Mouse (Mus musculus): Measurements from ENCODE around the gene Tnn.

The Tnn gene

DNA sequence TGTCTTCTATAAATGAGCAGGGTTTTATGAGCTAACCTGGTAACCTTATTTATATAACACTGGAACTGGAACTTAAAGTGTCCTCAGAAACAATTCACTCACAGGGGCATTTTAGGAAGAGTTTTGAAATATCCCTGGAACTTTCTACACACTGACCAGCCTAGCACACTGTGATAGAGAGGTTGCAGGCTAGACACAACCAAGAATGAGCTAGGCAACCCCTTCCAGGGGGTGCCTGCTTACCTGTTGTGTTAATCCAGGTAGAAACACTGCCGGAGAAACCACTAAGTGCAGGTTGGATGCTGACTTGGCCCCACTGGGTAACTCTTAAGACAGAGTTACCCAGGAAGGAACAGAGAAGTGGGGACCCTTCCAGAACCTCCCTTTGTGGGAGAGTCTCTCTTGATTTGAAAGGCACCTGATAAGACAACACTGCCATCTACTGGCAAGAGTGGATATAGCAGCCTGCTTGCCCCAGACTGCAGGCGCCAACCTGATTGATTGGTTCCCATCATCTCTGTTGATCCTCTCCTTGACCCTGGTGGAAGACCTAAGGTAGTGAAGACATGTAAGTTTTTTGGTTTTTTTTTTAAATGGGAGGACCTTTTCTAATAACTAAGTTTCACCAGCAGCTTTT lies 72.5 kb downstream of the Tnn start:
- DNase-seq (ENCODE audit: low spot score) = peak; percentile 85

DNA sequence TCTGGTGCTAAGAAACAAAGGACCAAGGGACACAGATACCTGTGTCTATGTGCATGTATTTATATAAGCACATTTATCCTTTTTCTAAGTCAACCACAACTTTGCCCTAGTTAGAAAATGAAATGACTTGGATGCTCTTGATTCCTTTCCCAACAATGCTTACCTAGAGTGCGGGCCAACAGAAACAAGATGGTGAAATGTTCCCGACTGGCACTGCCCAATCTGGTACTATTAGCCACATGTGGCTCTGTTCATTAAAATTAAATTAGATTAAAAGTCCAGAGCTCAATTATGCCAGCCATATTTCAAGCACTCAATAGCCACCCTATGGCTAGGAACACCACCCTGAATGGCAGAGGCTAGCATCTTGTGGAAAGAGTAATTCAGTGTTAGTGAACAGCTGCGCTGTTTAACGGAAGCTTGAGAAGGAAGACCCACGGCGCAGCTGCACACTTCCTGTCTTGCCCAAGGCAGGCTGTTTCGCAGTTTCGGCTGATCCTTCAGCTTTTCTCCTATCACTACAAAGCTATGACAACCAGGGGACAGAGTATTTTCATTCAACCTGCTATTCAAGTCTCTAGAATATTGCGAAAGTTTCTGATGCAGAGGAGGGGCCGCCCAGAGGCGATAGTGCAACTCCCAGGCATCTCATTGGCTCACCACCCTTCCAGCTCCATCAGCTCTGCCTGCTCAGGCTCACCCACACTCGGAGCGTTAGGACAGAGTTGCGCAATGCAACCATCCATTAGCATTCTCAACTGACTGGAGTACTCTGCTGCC lies 74.3 kb downstream of the Tnn start:
- DNase-seq (ENCODE audit: low spot score) = peak; percentile 23

DNA sequence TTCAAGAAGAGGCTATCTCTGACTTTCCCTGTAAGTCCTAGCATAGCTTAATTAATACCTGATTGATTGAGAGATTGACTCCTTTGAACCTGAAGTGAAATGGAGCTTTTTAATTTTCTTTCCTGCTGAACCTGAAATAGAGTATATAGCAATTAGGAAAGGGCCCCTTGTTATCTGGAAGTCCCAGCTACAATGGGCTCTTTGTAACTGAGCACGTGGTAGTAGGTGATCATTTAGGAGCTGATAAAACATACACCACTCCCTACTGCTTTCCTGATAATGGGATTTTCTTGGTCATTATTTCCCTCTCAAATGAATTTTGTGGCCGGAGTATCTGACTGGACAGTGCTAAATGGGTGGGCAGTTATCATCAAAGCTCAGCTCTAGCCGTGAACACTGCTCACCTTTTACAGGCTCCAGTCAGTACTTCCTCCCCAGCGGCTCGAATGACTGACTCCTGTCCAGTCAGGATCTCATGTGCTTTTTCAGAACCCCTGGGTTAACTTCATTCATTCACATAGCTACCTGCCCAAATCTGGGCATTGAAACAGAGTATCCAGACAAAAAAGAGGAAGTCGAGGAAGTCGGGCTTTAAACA lies 88.7 kb downstream of the Tnn start:
- DNase-seq (ENCODE audit: low spot score) = no peak

DNA sequence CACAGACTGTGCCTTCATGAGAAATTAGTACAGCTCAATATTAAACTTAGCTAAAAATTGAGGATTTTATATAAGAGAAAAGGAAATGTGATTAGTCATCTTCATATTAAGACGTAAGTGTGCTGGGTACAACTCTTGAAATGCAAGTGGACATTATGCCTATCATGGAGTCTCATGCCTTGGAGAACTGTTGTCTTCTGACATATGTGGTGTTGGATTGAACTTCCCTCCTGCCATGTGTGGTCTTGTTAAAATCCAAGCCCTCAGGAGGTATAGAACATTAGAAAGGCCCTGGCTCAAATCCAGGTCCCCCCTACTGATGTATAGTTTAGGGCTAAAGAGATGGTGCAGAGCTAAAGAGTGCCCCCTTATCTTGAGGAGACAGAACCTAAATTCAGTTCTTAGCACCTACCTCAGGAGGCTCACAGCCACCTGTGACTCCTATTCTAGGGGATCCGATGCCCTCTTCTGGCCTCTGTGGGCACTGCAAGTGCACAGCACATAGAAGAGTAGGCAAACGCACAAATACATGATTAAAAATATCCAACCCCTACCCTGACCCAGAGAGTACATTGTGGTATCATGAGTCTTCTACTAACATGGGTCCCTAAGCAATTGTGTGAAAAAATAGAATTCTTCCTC lies 91.5 kb downstream of the Tnn start:
- no peak for DNase-seq (ENCODE audit: low spot score)

DNA sequence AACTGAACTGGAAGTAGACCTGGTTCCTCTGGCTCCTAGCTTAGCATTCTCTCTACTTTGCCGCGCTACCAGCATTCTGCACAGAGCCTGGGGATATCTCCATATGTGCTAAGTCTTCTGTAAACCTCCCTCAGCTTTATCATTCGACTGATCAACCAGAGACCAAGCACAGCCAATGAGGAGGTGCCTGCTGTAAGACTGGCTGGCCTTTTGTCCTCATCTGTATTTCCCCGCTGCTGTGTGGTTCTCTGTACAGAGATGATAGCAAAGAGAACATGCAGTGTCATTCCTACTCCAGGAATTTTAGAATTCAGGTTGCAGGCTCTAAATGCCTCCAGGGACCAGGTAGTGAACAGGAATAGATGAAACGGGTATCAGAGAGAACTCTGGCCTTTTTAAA lies 92.1 kb downstream of the Tnn start:
- DNase-seq (ENCODE audit: low spot score) = no peak

DNA sequence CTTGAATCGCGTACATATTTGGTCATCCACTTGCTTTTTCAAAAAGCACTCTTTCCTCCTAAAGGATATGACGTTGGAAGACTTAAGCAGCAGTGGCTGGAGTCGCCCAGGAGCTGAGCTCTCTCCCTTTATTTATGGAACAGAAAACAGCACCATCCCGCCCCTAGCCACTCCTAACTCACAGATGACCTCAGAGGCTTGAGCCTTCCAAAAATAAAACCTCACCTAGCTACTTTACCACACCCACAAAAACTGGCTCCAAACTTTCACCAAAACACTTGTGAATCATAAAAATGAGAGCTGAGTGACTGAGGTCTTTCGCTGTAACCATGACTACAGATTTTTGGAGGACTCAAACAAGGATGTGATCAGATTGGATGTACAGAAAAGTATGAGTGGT lies 92.8 kb downstream of the Tnn start:
- no peak for DNase-seq (ENCODE audit: low spot score)

DNA sequence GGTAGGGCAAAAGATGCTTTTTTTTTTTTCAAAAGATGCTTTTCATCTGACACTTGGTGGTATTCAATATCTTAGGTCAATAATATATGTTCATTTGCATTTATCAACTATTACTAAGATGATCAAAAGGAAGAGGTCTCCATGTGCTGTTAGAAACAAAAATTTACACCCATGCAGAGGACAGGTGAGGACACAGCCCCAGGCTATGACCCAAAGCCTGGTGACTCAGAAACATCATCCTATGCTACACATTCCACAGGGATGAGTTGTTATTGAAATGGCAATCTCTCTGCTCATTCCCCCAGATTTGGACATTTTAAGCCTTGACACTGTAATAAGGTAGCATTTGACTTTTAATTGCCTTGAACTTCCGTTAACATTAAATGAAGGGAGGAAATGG lies 93.5 kb downstream of the Tnn start:
- DNase-seq (ENCODE audit: low spot score) = no peak

DNA sequence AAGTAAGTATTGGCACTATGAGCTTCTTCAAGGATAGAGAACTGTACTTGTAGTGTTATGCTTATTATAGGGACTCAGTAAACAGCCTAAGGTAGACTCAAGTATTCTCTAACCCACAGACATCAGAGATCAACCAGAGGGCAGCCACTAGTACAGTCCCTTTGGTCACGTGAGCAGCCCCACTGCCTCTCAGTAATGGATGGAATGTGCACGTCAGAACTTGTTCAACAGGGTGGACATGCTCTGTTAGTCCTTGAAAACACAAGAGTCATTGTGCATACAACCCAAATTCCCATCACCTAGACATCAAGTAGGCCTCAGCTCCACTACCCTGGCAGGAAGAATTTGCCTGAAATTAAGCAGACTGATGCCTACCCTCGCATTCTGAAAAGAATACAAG lies 95.7 kb downstream of the Tnn start:
- peak; percentile 30 for DNase-seq (ENCODE audit: low spot score)

DNA sequence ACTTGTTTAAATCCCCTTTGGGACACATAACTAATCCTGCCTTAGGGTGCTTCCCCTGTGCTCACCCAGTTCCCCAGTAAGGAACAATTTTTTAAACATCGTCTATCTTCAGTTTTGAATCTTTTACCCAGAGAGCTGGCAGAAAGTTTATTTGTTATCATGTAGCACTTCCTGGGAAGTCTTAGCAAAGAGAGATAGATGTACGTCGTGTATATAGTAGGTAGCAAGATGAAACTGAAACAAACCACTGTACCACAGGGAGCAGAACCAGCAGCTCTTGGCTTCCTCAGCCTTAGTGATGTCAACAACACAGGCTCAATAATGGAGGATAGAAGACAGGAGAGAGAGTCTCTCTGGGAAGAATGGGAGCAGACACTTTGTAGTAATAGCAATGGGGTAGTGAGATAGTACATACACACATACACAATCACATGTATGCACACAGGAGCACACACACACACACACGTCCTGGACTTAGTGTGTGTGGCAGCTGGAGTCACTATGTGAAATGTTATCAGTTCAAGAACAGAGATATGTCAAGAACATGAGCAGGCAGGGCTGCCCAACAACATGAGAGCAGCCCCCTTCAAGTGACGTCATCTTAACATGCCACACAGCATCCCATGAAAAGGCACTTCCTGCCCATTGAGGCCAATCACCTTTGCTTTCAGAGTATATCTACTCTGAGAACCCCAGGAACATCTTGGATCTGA lies 98.9 kb downstream of the Tnn start:
- no peak for DNase-seq (ENCODE audit: low spot score)

DNA sequence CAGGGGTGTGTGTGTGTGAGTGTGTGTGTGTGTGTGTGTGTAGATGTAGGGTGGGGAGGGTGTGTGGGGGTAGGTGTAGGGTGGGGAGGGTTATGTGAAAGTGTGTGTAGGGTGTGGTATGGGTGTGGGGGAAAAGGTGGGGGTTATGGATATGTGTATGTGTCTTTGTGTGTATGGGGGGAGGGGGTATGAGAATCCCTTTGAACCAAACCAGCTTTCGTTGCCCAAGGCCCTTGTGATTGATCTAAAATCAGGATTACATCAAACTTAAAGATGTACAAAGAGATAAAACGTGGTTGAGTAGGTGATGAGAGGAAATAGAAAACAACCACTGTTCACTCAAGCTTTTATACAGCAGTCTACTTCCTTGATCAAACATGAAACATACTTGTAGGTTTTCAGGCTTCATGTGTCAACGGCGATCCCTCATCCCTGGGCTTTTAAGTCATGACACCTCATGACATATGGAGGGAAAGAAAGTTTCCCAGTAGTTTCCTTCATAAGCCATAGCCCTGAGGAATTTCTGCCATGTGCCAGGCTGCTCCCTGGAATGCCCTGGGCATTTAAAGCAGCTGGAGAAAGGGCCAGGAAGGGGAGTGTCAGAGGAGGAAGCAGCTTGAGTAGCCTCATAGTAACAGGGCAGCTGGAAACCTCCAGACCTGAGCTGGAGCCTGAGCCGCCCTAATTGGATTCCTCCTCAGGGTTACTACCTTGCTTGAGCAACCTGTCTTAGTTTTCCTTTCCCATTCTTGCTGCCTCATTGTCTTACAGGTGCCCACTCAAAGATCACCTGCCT lies 99.7 kb downstream of the Tnn start:
- DNase-seq (ENCODE audit: low spot score) = no peak

DNA sequence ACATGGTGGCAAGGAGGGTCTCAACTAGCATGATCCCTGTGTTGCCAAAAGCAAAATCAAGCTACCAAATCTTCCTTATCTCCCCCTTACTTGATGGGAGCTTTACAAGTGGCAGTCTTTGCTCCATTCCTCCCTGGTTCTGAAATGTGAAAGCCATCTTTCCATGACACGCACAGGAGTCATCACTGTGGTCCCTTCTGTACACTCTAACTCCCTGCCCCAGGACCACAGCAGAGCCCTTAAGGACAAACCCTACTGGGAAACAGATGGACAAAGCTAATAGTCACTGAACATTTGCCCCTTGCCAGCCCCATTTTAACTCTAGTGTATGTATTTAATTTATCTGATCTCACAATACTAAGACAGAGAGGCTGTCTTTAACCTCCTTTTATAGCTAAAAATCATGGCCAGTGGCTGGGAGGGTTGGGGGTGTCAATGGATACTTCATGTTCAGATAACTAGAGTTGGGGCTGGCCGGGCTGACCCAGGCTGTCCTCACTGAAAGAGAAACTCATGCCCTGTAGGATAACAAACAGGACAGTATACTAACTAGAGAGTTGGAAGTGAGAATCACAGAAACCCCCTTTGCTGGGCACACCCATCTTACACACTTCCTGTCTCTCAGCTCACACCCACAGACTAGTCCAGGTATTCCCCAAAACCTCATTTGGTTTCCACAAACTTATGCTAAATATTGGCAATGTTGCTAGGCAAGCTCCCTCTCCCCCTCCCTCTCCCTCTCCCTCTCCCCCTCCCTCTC lies 100.6 kb downstream of the Tnn start:
- no peak for DNase-seq (ENCODE audit: low spot score)

DNA sequence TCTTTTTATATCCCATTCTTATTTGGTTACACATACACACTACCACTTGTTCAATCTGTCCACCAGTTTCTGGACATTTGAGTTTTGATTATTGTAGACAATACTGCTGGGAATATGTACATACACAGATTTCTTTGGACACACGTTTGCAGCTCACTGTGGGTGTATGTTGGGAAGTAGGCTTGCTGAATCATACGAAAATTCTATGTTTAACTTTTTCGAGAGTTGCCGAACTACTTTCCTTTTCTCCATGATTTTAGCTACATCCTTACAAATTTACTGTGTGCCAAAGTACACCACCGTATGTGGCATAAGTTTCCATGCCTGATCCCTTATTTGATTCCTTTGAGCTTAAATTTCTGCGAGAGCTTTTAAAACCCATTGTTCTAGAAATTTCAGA lies 102.5 kb downstream of the Tnn start:
- DNase-seq (ENCODE audit: low spot score) = no peak

DNA sequence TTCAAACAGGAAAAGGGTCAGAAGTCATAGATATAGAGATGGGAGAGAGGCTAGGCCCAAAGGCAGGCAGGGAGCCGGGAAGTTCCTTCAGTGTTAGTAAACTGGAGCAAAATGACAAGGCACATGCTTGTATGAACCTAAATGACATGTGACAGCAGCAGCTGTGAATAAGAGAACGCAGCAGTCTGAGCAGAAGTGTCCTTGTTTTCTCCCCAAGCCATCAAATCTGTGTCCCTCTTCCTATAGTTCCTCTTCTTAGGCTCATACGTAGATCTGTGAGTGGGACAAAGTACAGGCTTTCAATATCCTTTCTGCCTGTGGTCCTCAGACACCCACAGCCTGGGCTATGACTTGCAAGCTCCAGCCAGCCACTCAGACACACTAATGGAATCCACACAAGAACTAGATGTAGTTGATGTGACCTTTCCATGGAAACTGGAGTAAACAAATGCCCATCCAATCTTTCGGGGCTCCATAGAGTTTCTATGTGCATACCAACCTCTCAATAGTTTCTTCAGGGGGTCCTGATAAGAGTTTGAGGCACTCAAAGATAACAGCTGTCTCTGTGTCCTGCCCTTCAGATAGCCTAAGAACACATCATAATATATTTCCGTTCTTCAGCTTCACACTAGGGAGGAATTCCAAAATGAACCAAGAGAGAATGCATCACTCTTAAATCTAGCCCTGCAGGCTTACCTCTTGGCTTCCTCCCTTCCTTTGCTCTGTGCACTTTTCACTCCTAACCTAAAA lies 104.1 kb downstream of the Tnn start:
- DNase-seq (ENCODE audit: low spot score) = no peak

DNA sequence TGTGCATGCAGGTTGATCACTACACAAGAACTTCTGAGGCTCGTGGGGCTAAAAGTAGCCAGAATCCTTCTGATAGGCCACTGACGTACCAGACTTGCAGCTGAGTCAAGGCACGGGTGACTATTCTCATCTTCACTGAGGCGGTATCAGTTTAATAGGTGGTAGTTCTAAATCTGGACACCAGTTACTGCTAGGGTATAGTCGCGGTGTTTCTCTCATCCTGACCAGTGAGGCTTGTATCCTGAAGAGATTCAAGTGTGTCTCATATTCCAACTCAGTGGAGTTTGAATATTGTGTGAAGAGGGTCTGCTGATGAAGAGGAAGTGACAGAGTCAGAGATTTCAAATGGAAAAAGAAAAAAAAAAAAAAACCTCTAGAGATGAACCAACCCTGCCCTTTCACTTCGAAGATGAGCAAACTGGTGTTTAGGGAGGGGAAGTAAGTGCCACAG lies 105.9 kb downstream of the Tnn start:
- DNase-seq (ENCODE audit: low spot score) = no peak

DNA sequence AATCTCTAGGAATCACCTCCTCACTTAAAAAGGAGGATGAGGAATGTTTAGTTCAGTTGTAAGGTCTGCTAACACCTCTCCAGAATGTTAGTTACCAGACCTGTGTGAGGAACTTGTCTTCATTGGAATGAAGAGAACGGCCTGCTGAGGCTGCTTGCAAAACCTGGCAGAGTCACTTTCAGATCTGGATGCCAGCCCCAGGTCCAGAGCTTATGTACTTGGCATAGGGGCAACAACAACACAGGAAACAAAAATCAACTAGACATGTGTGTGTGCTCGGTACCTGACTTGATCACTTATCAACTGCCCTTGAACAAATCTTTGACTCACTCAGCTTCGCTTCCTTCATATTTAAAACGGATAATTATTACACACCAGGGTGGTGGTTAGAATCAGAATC lies 106.6 kb downstream of the Tnn start:
- DNase-seq (ENCODE audit: low spot score) = no peak

DNA sequence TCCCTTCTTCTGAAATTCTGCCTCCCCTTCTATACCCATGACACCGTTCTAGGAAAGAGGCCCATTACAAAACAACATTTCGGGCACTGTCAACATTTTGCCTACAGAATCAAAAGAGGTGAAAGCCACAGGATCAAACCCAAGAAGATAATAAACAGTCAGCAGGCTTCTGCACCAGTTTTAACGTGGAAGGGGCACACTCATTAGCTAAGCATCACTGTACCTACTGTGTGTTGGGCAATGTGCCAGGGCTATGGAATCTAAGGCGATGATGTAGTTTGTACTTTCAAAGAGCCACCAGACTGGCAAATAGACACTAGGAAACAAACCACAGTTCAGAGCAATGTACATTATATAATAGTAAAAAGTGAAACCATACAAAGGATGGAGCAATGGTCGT lies 107.4 kb downstream of the Tnn start:
- DNase-seq (ENCODE audit: low spot score) = no peak

DNA sequence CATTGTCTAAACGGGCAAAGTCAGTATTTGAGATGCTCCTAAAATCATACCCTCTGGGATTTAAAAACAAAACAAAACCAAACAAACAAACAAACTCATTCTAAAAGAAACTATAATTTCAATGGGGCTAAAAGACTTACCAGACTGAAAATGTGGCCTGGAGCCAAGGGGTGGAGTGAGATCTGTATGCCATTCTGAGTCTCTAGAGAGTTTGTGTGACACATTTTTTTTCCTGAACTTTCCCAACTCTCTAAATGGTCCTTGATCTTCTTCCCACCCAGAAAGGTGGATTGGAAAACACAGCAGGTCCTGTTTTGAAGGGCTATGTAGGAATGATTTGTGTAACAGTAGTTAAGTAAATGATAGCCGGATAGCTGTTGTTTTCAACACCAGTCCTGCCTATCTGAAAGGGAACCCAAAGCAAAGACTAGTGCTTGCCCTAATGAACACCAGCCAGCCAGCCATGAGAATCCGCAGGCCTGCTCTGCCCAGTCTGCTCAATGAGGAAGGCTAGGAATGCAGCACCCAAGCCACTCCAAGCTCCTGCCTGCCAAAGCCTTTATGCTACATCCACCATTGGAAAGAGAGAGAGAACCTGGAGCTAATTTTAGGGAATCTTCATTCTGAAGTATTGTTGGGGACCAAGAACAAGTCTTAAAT lies 108.2 kb downstream of the Tnn start:
- no peak for DNase-seq (ENCODE audit: low spot score)

DNA sequence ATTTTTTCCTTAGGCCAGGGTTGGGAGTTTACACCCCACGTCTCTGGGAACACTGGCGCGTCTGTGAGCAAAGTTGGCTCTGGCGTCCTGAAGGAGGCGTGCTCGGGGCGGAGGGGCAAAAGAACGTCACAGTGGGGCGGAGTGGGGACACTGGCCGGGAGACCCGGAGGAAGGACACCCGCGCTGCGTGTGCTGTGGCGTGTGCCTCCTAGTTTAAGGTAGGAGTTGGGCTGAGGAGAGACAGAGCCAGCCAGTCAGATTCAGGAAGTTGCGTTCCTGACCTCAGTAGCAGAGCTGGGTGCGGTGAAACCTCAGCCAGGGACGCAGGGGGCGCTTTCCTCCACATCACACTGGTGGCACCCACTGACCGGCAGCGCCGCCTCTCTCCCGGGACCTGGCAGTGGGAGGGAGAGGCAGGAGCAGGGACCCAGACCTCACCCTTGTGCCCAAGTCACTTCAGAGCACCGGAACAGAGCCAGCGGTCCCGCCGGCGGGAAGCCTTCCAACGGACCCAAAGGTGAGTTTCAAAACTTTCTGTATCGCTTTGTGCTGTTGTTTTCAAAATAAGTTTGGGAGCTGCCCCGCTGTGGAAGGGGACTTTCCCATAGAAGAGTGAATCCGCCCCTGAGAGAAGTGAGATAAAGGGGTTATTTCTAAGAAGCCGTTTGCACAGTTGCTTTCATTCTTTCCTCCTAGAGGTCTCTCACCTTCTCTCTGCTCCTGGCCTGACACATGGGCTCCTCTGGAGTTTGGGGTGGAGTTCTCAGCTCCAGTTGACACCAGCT lies 109.0 kb downstream of the Tnn start, which contains the start of gene 4930523C07Rik:
Gene 4930523C07Rik (plus strand): TSS at position 146 of the 785 bp plus-strand sequence.
- DNase-seq (ENCODE audit: low spot score) = peak; percentile 66
